Mouse (Mus musculus): ENCODE data around the gene Gng7.

Gene Gng7

DNA sequence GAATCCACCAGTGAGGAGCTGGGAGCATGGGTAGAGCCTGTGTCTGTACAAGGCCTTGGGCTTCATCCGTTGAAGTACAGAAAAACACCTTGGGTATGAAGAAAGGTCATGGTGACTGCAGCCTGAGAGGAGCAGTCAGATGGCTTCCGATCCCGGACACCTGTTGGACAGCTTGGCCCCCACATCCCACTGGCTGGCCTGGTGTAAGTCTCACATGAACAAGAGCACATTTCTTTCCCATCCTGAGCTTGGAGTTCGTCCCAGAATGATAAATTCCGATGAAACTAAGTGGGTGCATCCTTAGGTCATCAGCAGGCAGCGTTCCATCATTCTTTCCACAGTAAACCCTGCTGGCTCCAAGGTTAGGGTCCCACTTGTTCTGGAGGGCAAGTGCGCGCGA lies 71.0 kb downstream of the Gng7 start:
- no peak for DNase-seq (ENCODE audit: low spot score in 2 of 2)

DNA sequence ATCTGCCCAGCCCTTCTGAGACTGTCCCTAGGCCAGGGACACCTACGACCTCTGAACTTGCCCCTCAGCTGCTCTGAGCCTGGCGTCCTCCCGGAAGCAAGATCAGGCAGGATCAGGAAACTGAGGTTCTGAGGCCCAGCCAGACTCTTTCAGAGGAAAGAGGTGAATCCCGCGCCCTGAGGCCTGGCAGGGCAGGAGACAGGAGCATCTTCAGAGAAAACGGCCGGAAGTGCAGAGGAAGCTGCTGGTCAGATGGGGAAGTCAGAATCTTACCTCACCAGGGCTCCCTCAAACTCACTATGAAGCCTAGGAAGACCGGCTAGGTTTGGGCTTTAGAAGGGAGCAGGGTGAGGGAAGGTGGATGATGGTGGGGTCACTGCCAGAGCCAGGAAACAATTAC lies 71.8 kb downstream of the Gng7 start:
- DNase-seq (ENCODE audit: low spot score in 2 of 2): no peak

DNA sequence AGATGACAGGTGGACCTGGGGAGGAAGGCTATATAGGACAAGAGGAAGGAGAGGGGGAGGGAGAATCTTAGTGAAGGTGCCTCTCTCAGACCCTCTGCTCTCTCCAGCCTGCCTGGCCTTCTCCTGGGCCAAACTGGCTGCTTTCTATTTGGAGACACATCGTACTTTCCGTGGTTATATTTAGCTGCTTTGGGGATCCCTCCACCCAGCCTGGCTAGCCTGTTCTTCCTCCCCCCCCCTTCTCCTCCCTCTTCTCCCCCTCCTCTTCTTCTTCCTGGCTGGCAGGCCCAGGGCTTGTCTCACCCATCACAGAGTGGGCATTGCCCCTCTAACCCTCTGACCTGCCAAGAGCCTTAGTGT lies 73.8 kb downstream of the Gng7 start:
- no peak for DNase-seq (ENCODE audit: low spot score in 2 of 2)

DNA sequence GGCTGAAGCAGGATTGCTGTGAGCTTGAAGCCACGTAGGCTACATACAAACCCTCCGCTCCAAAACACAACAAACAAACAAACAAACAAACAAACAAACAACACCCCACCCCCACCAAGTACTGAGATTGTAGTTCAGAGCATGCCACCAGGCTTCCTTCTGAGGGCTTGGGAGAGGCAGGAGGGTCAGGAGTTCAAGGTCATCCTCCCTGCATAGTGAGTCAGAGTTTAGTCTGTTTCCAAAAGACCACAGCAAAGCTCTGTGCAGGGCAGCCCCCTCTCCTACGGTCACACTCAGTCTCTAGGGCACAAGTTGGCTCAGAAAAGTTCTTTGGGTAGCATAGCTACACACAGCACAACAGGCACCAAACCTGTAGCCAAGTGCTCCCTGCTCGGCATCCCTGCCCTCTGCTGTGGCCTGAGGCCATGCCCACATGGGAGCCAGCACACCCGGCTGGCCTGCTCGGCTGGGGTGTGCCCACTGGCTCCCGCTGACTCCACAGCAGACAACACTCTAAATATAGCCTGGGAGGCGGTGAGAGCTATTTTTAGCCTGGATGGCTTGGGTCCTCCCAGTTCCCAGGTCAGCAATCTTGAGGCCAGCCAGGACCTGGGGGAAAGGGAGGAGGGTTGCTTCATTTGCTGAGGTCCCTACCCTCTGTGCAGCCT lies 74.3 kb downstream of the Gng7 start:
- no peak for DNase-seq (ENCODE audit: low spot score in 2 of 2)

GRCm38 (mm10) chr10:80939671-80940070 lies 75.1 kb downstream of the Gng7 start:
- peak; percentile 73 to 81 for DNase-seq (ENCODE audit: low spot score in 2 of 2)

- no peak for DNase-seq (ENCODE audit: low spot score in 2 of 2)
Measured at GRCm38 (mm10) chr10:80938831-80939550, 75.8 kb downstream of the Gng7 start.

DNA sequence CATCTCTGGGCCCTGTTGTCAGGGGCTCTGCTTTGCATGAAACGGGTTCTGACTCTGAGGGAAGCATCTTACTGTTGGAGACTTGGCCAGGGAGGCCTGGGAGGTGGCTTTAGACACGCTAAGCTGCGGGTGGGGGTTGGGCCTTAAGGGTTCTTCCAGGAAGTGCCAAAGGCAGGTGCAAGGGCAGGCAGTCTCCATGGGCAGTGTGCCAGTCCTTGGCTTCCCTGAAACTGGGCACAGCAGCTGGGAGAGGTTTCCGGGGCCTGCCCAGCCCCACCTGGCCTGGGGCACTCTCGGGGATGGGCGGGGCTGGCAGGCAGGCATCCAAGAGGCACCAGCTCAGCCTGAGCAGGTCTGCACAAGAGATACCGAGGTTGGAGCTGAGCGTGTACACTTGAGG lies 77.1 kb downstream of the Gng7 start:
- DNase-seq (ENCODE audit: low spot score in 2 of 2): no peak

GRCm38 (mm10) chr10:80936810-80937164 lies 78.0 kb downstream of the Gng7 start:
- DNase-seq (ENCODE audit: low spot score in 2 of 2): no peak

- DNase-seq (ENCODE audit: low spot score in 2 of 2): peak in 1 of 2 experiments; percentile 45
Measured at GRCm38 (mm10) chr10:80936135-80936809, 78.5 kb downstream of the Gng7 start.

DNA sequence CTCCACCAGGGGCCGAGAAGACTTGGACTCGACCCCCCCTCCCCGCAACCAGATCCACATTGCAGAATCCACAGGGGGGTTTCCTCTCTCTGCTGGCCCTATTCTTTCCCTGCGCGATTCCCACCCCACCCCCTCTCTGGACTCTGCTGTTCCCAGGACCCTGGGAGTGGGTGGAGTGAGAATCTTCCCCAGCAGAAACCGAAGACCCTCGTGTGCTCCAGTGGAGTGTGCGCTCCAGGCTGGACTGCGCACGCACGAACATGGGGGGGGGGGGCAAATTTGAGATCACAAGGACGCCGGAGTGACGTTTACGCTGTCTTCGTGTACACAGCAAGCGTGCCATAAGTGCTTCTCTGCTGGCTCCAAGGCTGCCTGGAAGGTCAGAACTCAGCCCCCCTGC lies 79.0 kb downstream of the Gng7 start:
- no peak for DNase-seq (ENCODE audit: low spot score in 2 of 2)

DNA sequence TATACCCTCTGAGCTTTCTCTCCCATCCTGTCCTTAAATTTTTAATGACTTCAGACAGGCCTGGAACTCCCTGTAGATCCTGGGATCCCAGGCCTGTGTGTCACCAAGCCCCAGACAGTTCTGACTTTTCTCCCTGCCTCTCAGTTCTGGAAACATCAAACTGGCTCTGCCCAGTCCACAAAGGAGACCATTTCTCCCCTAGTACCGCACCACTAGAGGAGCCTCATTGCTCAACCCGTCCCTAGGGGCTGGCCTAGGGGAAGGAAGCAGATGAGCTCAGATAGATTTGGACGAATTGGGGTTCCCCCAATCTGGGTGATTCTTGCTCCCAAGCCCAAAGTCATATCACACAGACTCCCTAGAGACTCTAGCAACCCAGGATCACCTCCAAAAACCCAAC lies 79.5 kb downstream of the Gng7 start:
- DNase-seq (ENCODE audit: low spot score in 2 of 2): no peak

- no peak for DNase-seq (ENCODE audit: low spot score in 2 of 2)
Measured at GRCm38 (mm10) chr10:80934136-80934985, 80.4 kb downstream of the Gng7 start.

- no peak for DNase-seq (ENCODE audit: low spot score in 2 of 2)
Measured at GRCm38 (mm10) chr10:80933421-80933979, 81.2 kb downstream of the Gng7 start.

DNA sequence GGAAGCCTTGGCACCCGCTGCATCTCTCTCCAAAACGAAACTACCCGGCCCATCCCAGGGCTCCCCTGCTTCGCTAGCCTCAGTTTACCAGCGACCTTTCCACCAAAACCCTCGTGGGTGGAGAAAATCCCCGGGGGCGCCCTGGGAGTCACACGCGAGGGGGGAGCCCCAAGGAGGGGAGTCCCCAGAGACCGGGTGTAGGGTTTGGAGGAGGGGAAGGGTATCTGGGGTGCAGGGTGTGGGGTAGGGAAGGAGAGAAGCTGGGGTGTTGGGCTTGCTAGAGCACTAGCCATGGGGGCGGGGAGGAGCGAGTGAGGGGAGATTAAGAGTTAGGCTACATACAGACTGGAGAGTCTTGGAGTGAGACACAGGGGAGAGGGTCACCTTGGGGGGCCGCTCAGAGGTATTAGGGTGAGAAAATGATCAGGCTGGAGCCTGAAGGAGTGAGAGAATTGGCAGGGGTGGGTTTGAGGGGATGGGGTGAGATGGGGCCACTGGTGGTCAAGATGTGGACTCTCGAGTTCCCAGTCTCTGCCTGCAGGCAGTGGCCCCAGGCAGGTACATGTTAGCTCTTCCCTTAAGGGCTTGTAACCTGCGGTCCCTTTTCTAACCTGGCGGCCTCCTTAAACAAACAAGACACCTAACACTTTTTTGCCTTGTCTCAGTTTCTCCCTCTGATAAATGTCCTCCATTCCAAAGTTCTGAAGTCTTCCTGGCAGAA lies 81.9 kb downstream of the Gng7 start:
- no peak for DNase-seq (ENCODE audit: low spot score in 2 of 2)

- DNase-seq (ENCODE audit: low spot score in 2 of 2): no peak
Measured at GRCm38 (mm10) chr10:80932206-80932605, 82.5 kb downstream of the Gng7 start.

DNA sequence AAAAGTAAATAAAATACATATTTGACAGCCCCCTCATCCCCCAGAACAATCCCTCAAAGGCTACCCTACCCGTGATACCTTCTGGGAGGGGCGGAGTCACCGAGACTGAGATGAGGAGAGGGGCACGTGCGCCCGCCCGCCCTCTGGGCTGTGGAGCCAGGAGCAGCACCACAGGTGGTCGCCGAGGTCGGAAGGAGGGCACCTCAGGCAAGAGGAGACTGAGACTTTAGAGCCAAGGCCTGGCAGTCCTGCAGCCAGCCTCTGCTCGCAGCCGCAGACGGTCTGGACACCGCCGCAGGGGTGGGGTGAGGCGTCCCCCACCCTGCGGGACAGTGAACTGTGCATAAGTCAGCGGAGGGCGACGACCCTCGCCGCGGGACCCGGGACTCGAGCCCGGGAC lies 83.0 kb downstream of the Gng7 start:
- no peak for DNase-seq (ENCODE audit: low spot score in 2 of 2)

GRCm38 (mm10) chr10:80931153-80931671 lies 83.5 kb downstream of the Gng7 start:
- DNase-seq (ENCODE audit: low spot score in 2 of 2): no peak

DNA sequence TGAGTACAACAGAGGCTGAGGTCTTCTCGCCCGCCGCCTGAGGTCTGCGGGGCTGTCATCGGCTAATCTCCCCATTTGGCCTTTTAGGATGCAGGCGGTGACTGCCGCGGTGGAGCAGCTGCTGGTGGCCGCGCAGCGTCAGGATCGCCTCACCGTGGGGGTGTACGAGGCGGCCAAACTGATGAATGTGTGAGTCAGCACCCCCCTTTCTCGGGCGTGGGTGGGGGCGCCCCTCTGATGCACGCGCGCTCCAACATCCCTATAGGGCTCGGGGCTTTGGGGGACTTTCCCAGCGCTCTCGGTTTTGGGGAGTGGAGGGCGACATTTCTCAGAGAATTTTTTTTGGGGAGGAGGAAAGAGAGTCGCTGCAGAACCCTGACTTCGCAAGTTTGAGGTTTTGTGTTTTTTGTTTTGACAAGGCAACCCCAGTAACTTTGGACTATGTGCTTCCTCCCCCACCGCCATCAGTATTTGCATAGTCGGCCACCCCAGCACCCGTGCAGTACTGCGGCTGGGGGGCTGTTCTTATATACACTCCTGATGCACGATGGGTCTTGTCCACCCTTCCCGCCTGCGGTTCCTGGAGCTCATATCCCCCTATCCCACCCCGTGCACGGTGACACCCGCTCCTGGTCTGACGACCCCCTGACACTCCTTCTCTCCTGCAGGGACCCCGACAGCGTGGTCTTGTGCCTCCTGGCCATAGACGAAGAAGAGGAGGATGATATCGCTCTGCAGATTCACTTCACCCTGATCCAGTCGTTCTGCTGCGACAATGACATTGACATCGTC lies 84.2 kb downstream of the Gng7 start:
- peak in 1 of 2 experiments; percentile 47 for DNase-seq (ENCODE audit: low spot score in 2 of 2)

GRCm38 (mm10) chr10:80929299-80930226 lies 85.2 kb downstream of the Gng7 start, which contains the start of gene Gadd45b:
TSS of gene Gadd45b (plus strand) at chr10:80930073.
- peak; percentile 98 to 99 for DNase-seq (ENCODE audit: low spot score in 2 of 2)

All from frontal cortex, postnatal 14 days (tissue).